Mouse (Mus musculus) embryonic facial prominence, embryonic 12.5 days (tissue): ENCODE results near the gene Zbtb22. TPM values are rescaled to one million over a fixed set of nuclear protein-coding genes. Genes with fewer than 3 reads are reported as not detected.

ENCODE experiments used
- ATAC-seq: fragments of 200-750 bp; cut with Nextera tagmentation; 2 replicates; pipeline ENCODE4 v1.8.0; 2017; ENCODE audit not compliant: insufficient number of reproducible peaks, insufficient read depth, low FRiP score, low TSS enrichment
- H3K27ac ChIP-seq: fragments of 300-500 bp; sonication (generic); 2 replicates; pipeline ENCODE4 v1.5.1; 2016; ENCODE audit warnings: mild to moderate bottlenecking
- H3K27me3 ChIP-seq: fragments of 300-500 bp; sonication (generic); 2 replicates; pipeline ENCODE4 v1.6.1; 2016; ENCODE audit warnings: mild to moderate bottlenecking, moderate library complexity
- H3K36me3 ChIP-seq: fragments of 300-500 bp; sonication (generic); 2 replicates; pipeline ENCODE4 v1.6.1; 2016; ENCODE audit warnings: mild to moderate bottlenecking
- H3K4me1 ChIP-seq: fragments of 300-500 bp; sonication (generic); 2 replicates; pipeline ENCODE4 v1.6.1; 2016
- H3K4me2 ChIP-seq: fragments of 300-500 bp; sonication (generic); replicated peaks from 2 replicates; pipeline ENCODE4 v1.6.1; 2016; ENCODE audit warnings: mild to moderate bottlenecking, moderate library complexity
- H3K4me3 ChIP-seq: fragments of 300-500 bp; sonication (generic); 2 replicates; pipeline ENCODE4 v1.5.1; 2016; ENCODE audit warnings: mild to moderate bottlenecking
- H3K9ac ChIP-seq: fragments of 300-500 bp; sonication (generic); 2 replicates; pipeline ENCODE4 v1.6.1; 2016; ENCODE audit warnings: mild to moderate bottlenecking, moderate library complexity
- H3K9me3 ChIP-seq: fragments of 300-500 bp; sonication (generic); 2 replicates; pipeline ENCODE4 v1.6.1; 2016; ENCODE audit warnings: mild to moderate bottlenecking, moderate library complexity
- WGBS: fragments of 180-500 bp; shearing (Covaris S2); methylation state at CpG from one replicate; pipeline ENCODE4 v1.1.7; 2016; 5-methylcytosine and 5-hydroxymethylcytosine counted together
- polyA plus RNA-seq: library from polyadenylated mRNA; unstranded; fragments of >200 nt; fragmentation: Nextera tagmentation; extraction: Ambion mirVana; gene quantifications from 2 replicates; pipeline ENCODE4 v1.2.1, GENCODE M21; 2016

Gene Zbtb22
- polyA plus RNA-seq, 1 experiment from 2014 or later = 21.9 TPM

- H3K4me1 ChIP-seq = peaks cover 16% of the 10 kb centered on the region
- H3K27me3 ChIP-seq = no peaks in the 10 kb centered on the region
- H3K36me3 ChIP-seq = peaks cover 24% of the 10 kb centered on the region
- H3K4me3 ChIP-seq = peak overlapping the region; percentile 80
- ATAC-seq = peak; percentile 4; the same call in 1 of the 2 replicates
- under 1% methylated on average over 43 of the region's 44 CpGs for WGBS
- peak overlapping the region; percentile 98 for H3K4me2 ChIP-seq
- no peaks in the 10 kb centered on the region for H3K9me3 ChIP-seq
- peak overlapping the region; percentile 88 for H3K27ac ChIP-seq
- H3K9ac ChIP-seq = peak overlapping the region; percentile 76
Measured at GRCm38 (mm10) chr17:33908331-33909076, 7.2 kb upstream of the Zbtb22 start.

DNA sequence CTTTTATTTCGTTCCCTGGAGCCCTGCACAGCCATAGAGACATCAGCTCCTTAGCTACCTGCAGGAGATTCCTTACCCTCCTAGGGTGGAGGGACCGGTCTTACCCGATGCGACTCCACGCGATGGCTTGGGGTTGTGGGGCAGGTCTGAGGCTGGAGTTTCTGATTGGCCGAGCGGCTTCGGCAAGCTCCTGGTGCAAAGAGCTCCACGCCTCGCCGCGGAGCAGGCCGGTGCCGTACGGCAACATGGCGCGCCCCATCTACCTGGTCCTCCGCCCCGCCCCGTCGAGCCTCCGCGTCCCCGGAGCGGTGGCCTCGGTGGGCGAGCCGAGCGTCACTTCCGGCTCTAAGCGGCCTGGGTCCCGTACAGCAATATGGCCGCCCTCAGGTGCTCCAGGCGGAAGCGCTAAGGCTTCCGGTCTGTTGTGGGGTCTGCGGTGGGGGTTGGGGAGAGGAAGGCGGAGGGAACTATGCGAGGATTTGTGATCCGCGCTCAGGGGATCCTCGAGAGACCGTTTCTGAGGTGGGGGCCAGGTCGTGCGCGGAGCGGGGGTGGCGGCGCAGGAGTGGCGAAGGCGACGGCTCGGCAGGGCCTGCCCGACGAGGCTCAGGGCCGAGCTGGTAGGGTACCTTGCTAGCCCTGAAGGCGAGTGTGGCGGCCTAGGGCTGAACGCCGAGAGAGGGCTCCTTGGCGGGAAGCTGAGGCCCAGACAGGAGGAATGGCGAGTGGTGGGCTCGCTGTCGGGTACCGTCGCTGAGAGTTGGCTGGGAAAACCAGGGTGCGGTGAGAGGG lies 6.4 kb upstream of the Zbtb22 start, which contains the start of gene Daxx:
Gene Daxx (plus strand): TSS at position 338 of the 792 bp plus-strand sequence.
- Histone ChIP-seq H3K4me1 (peaks cover 19% of the 10 kb centered on the region), H3K4me2 (peak within 1 kb of the TSS; percentile 98), H3K9me3 (no peaks in the 10 kb centered on the region), H3K27me3 (no peaks in the 10 kb centered on the region), H3K36me3 (peaks cover 32% of the 10 kb centered on the region), H3K4me3 (peak within 1 kb of the TSS; percentile 80), H3K9ac (peak within 1 kb of the TSS; percentile 80), H3K27ac (peak within 1 kb of the TSS; percentile 88)
- under 1% methylated on average over 68 of the region's 68 CpGs for WGBS
- ATAC-seq = peak; percentile 95

GRCm38 (mm10) chr17:33909869-33910250 lies 5.8 kb upstream of the Zbtb22 start:
- H3K36me3 ChIP-seq = peaks cover 37% of the 10 kb centered on the region
- no peaks in the 10 kb centered on the region for H3K27me3 ChIP-seq
- H3K9me3 ChIP-seq = no peaks in the 10 kb centered on the region
- H3K4me2 ChIP-seq = peak overlapping the region; percentile 98
- peak overlapping the region; percentile 80 for H3K9ac ChIP-seq
- WGBS = under 1% methylated on average over 14 of the region's 14 CpGs
- peak overlapping the region; percentile 80 for H3K4me3 ChIP-seq
- peak overlapping the region; percentile 88 for H3K27ac ChIP-seq
- ATAC-seq = no peak
- H3K4me1 ChIP-seq = peaks cover 23% of the 10 kb centered on the region

- H3K27ac ChIP-seq = peak overlapping the region; percentile 88
- peak overlapping the region; percentile 98 for H3K4me2 ChIP-seq
- H3K4me3 ChIP-seq = peak overlapping the region; percentile 80
- peaks cover 41% of the 10 kb centered on the region for H3K36me3 ChIP-seq
- WGBS = 42% methylated on average over 11 of the region's 11 CpGs
- H3K9me3 ChIP-seq = no peaks in the 10 kb centered on the region
- H3K4me1 ChIP-seq = peaks cover 29% of the 10 kb centered on the region
- H3K9ac ChIP-seq = peak overlapping the region; percentile 80
- no peaks in the 10 kb centered on the region for H3K27me3 ChIP-seq
- no peak for ATAC-seq
Measured at GRCm38 (mm10) chr17:33910346-33911051, 5.2 kb upstream of the Zbtb22 start.

GRCm38 (mm10) chr17:33911052-33911812 lies 4.5 kb upstream of the Zbtb22 start:
- no peak for ATAC-seq
- peak overlapping the region; percentile 13; the same call in 1 of the 2 replicates for H3K4me3 ChIP-seq
- 93% methylated on average over 31 of the region's 31 CpGs for WGBS

GRCm38 (mm10) chr17:33911813-33912414 lies 3.8 kb upstream of the Zbtb22 start:
- no peaks in the 10 kb centered on the region for H3K9me3 ChIP-seq
- no peaks in the 10 kb centered on the region for H3K27me3 ChIP-seq
- H3K4me1 ChIP-seq = peaks cover 32% of the 10 kb centered on the region
- H3K27ac ChIP-seq = no peak overlapping the region
- peaks cover 41% of the 10 kb centered on the region for H3K36me3 ChIP-seq
- no peak for ATAC-seq
- 88% methylated on average over 28 of the region's 28 CpGs for WGBS
- H3K9ac ChIP-seq = peak overlapping the region; percentile 11; the same call in 1 of the 2 replicates
- H3K4me3 ChIP-seq = no peak overlapping the region
- no peak overlapping the region for H3K4me2 ChIP-seq

More at GRCm38 (mm10) chr17:33911052-33911812, 4.5 kb upstream of the Zbtb22 start:
- no peak overlapping the region for H3K4me2 ChIP-seq
- H3K27me3 ChIP-seq = no peaks in the 10 kb centered on the region
- H3K27ac ChIP-seq = no peak overlapping the region
- H3K9me3 ChIP-seq = no peaks in the 10 kb centered on the region
- peaks cover 29% of the 10 kb centered on the region for H3K4me1 ChIP-seq
- H3K36me3 ChIP-seq = peaks cover 41% of the 10 kb centered on the region
- peak overlapping the region; percentile 11; the same call in 1 of the 2 replicates for H3K9ac ChIP-seq

- Histone ChIP-seq H3K4me2 (no peak overlapping the region), H3K4me3 (no peak overlapping the region), H3K27me3 (no peaks in the 10 kb centered on the region), H3K4me1 (peaks cover 27% of the 10 kb centered on the region), H3K36me3 (peaks cover 49% of the 10 kb centered on the region), H3K9ac (no peak overlapping the region), H3K9me3 (no peaks in the 10 kb centered on the region), H3K27ac (no peak overlapping the region)
- 95% methylated on average over 10 of the region's 10 CpGs for WGBS
- no peak for ATAC-seq
Measured at GRCm38 (mm10) chr17:33913264-33913663, 2.4 kb upstream of the Zbtb22 start.

- Histone ChIP-seq H3K9me3 (no peaks in the 10 kb centered on the region), H3K4me1 (peaks cover 31% of the 10 kb centered on the region), H3K27ac (no peak overlapping the region), H3K36me3 (peaks cover 49% of the 10 kb centered on the region), H3K4me2 (no peak overlapping the region), H3K4me3 (no peak overlapping the region), H3K9ac (no peak overlapping the region), H3K27me3 (0 out of 2 replicates have a peak, but pooled peaks cover 2% of the 10 kb centered on the region)
- 92% methylated on average over 8 of the region's 8 CpGs for WGBS
- ATAC-seq = no peak
Measured at GRCm38 (mm10) chr17:33913905-33914304, 1.8 kb upstream of the Zbtb22 start.

- Histone ChIP-seq H3K27ac (no peak overlapping the region), H3K4me3 (no peak overlapping the region), H3K4me2 (peak overlapping the region; percentile 54), H3K9ac (no peak overlapping the region), H3K4me1 (peaks cover 40% of the 10 kb centered on the region), H3K36me3 (peaks cover 49% of the 10 kb centered on the region), H3K27me3 (0 out of 2 replicates have a peak, but pooled peaks cover 2% of the 10 kb centered on the region), H3K9me3 (no peaks in the 10 kb centered on the region)
- ATAC-seq = no peak
- WGBS = 75% methylated on average over 13 of the region's 13 CpGs
Measured at GRCm38 (mm10) chr17:33914969-33915391, 724 bp upstream of the Zbtb22 start.

- ATAC-seq = no peak
- peak overlapping the region; percentile 54 for H3K4me2 ChIP-seq
- peak overlapping the region; percentile 51 for H3K4me3 ChIP-seq
- under 1% methylated on average over 12 of the region's 20 CpGs for WGBS
- H3K9ac ChIP-seq = peak overlapping the region; percentile 40
- H3K9me3 ChIP-seq = no peaks in the 10 kb centered on the region
- peak overlapping the region; percentile 79 for H3K27ac ChIP-seq
- 0 out of 2 replicates have a peak, but pooled peaks cover 2% of the 10 kb centered on the region for H3K27me3 ChIP-seq
- peaks cover 35% of the 10 kb centered on the region for H3K4me1 ChIP-seq
- peaks cover 45% of the 10 kb centered on the region for H3K36me3 ChIP-seq
Measured at GRCm38 (mm10) chr17:33916294-33916693, 590 bp downstream of the Zbtb22 start.
